Mouse (Mus musculus) lung, embryonic 14.5 days (tissue): Measurements from ENCODE around the gene Unc13d. TPM values are rescaled to one million over a fixed set of nuclear protein-coding genes. Genes with fewer than 3 reads are reported as not detected.

ENCODE experiments used
- ATAC-seq: fragments of 200-750 bp; cut with Nextera tagmentation; 2 replicates; pipeline ENCODE4 v1.8.0; 2017; ENCODE audit warnings: mild to moderate bottlenecking, moderate TSS enrichment, moderate library complexity; ENCODE audit not compliant: insufficient read depth
- DNase-seq: peaks from one replicate; pipeline ENCODE4 v3.0.0-alpha.2; 2015
- H3K27ac ChIP-seq: fragments of 300-500 bp; sonication (generic); 2 replicates; pipeline ENCODE4 v1.5.1; 2014; ENCODE audit warnings: low read depth, mild to moderate bottlenecking, moderate library complexity
- H3K27me3 ChIP-seq: fragments of 300-500 bp; sonication (generic); 2 replicates; pipeline ENCODE4 v1.6.1; 2014; ENCODE audit warnings: low read length, control low read depth; ENCODE audit not compliant: insufficient read depth
- H3K36me3 ChIP-seq: fragments of 300-500 bp; sonication (generic); 2 replicates; pipeline ENCODE4 v1.6.1; 2014; ENCODE audit warnings: control low read depth; ENCODE audit not compliant: insufficient read depth
- H3K4me1 ChIP-seq: fragments of 300-500 bp; sonication (generic); 2 replicates; pipeline ENCODE4 v1.6.1; 2014; ENCODE audit warnings: antibody characterized with exemption, control low read depth; ENCODE audit not compliant: insufficient read depth
- H3K4me2 ChIP-seq: fragments of 300-500 bp; sonication (generic); 2 replicates; pipeline ENCODE4 v1.6.1; 2014; ENCODE audit warnings: mild to moderate bottlenecking
- H3K4me3 ChIP-seq: fragments of 300-500 bp; sonication (generic); 2 replicates; pipeline ENCODE4 v1.5.1; 2014; ENCODE audit warnings: low read depth, low read length
- H3K9ac ChIP-seq: fragments of 300-500 bp; sonication (generic); 2 replicates; pipeline ENCODE4 v1.6.1; 2014
- H3K9me3 ChIP-seq: fragments of 300-500 bp; sonication (generic); 2 replicates; pipeline ENCODE4 v1.6.1; 2016; ENCODE audit warnings: low read depth, low read length, control low read depth
- CTCF ChIP-seq: IDR thresholded peaks from 2 replicates; pipeline ENCODE4 v1.5.1; 2016; ENCODE audit warnings: antibody characterized with exemption, low read depth
- WGBS: fragments of 180-500 bp; shearing (Covaris S2); extraction: QIAGEN DNeasy Blood & Tissue Kit; methylation state at CpG from one replicate; pipeline ENCODE4 v1.1.7; 2014; 5-methylcytosine and 5-hydroxymethylcytosine counted together
- polyA plus RNA-seq: library from polyadenylated mRNA; unstranded; fragments of >200 nt; fragmentation: Nextera tagmentation; extraction: Ambion mirVana; gene quantifications from 2 replicates; pipeline ENCODE4 v1.2.1, GENCODE M21; 2014

Gene Unc13d
- polyA plus RNA-seq, 1 experiment from 2014 or later = 3.3 TPM

GRCm38 (mm10) chr11:116042372-116043138 is 35.2 kb downstream of the Unc13d start:
- H3K4me3 ChIP-seq = no peak overlapping the region
- H3K36me3 ChIP-seq = peaks cover 76% of the 10 kb centered on the region
- H3K9ac ChIP-seq = no peak overlapping the region
- no peaks in the 10 kb centered on the region; the same call in 1 of the 2 replicates for H3K9me3 ChIP-seq
- TF ChIP-seq CTCF = no peak
- DNase-seq (no peak), ATAC-seq (no peak)
- no peak overlapping the region for H3K4me2 ChIP-seq
- H3K4me1 ChIP-seq = no peaks in the 10 kb centered on the region
- no peak overlapping the region for H3K27ac ChIP-seq
- H3K27me3 ChIP-seq = no peaks in the 10 kb centered on the region
- 84% methylated on average over 5 of the region's 5 CpGs for WGBS

- DNase-seq (no peak), ATAC-seq (no peak)
- no peak for TF ChIP-seq CTCF
- Histone ChIP-seq H3K4me1 (no peaks in the 10 kb centered on the region), H3K27ac (no peak overlapping the region), H3K36me3 (peaks cover 69% of the 10 kb centered on the region), H3K9ac (no peak overlapping the region), H3K9me3 (no peaks in the 10 kb centered on the region; the same call in 1 of the 2 replicates), H3K4me3 (no peak overlapping the region), H3K27me3 (no peaks in the 10 kb centered on the region), H3K4me2 (no peak overlapping the region)
- 99% methylated on average over 2 of the region's 2 CpGs for WGBS
Measured at GRCm38 (mm10) chr11:116041833-116042232, 35.9 kb downstream of the Unc13d start.

- Histone ChIP-seq H3K4me1 (no peaks in the 10 kb centered on the region), H3K9me3 (no peaks in the 10 kb centered on the region; the same call in 1 of the 2 replicates), H3K27ac (no peak overlapping the region), H3K9ac (no peak overlapping the region), H3K36me3 (peaks cover 62% of the 10 kb centered on the region), H3K4me2 (no peak overlapping the region), H3K4me3 (no peak overlapping the region), H3K27me3 (no peaks in the 10 kb centered on the region)
- TF ChIP-seq CTCF = no peak
- 82% methylated on average over 6 of the region's 6 CpGs for WGBS
- DNase-seq (no peak), ATAC-seq (no peak)
Measured at GRCm38 (mm10) chr11:116040593-116040992, 37.2 kb downstream of the Unc13d start.

- peaks cover 51% of the 10 kb centered on the region for H3K36me3 ChIP-seq
- DNase-seq (no peak), ATAC-seq (no peak)
- no peaks in the 10 kb centered on the region; the same call in 1 of the 2 replicates for H3K9me3 ChIP-seq
- no peaks in the 10 kb centered on the region for H3K4me1 ChIP-seq
- H3K4me2 ChIP-seq = no peak overlapping the region
- H3K27me3 ChIP-seq = no peaks in the 10 kb centered on the region
- no peak for TF ChIP-seq CTCF
- H3K27ac ChIP-seq = no peak overlapping the region
- no peak overlapping the region for H3K4me3 ChIP-seq
- WGBS = 91% methylated on average over 9 of the region's 9 CpGs
- H3K9ac ChIP-seq = no peak overlapping the region
Measured at GRCm38 (mm10) chr11:116037826-116038225, 39.9 kb downstream of the Unc13d start.

- H3K9me3 ChIP-seq = no peaks in the 10 kb centered on the region
- H3K4me2 ChIP-seq = no peak overlapping the region
- H3K27ac ChIP-seq = no peak overlapping the region
- H3K9ac ChIP-seq = no peak overlapping the region
- WGBS = 85% methylated on average over 3 of the region's 3 CpGs
- H3K4me1 ChIP-seq = no peaks in the 10 kb centered on the region
- no peaks in the 10 kb centered on the region for H3K27me3 ChIP-seq
- no peak for DNase-seq
- H3K4me3 ChIP-seq = no peak overlapping the region
- no peak for ATAC-seq
- peaks cover 41% of the 10 kb centered on the region for H3K36me3 ChIP-seq
- no peak for TF ChIP-seq CTCF
Measured at GRCm38 (mm10) chr11:116036671-116037070, 41.1 kb downstream of the Unc13d start.

GRCm38 (mm10) chr11:116034584-116034983 is 43.2 kb downstream of the Unc13d start:
- ATAC-seq (no peak), DNase-seq (no peak)
- no peak overlapping the region for H3K9ac ChIP-seq
- H3K4me2 ChIP-seq = no peak overlapping the region
- peaks cover 25% of the 10 kb centered on the region for H3K36me3 ChIP-seq
- no peaks in the 10 kb centered on the region for H3K4me1 ChIP-seq
- no peak overlapping the region for H3K4me3 ChIP-seq
- no peak overlapping the region for H3K27ac ChIP-seq
- no peaks in the 10 kb centered on the region for H3K9me3 ChIP-seq
- H3K27me3 ChIP-seq = no peaks in the 10 kb centered on the region
- no peak for TF ChIP-seq CTCF
- WGBS = 94% methylated on average over 6 of the region's 6 CpGs

GRCm38 (mm10) chr11:116030898-116031845 is 46.6 kb downstream of the Unc13d start:
- Histone ChIP-seq H3K27ac (peak overlapping the region; percentile 99), H3K4me1 (no peaks in the 10 kb centered on the region), H3K36me3 (peaks cover 8% of the 10 kb centered on the region), H3K4me2 (peak overlapping the region; percentile 79), H3K9me3 (no peaks in the 10 kb centered on the region), H3K4me3 (peak overlapping the region; percentile 76), H3K9ac (peak overlapping the region; percentile 95), H3K27me3 (no peaks in the 10 kb centered on the region)
- ATAC-seq (peak; percentile 16; the same call in 1 of the 2 replicates), DNase-seq (peak; percentile 52)
- 21% methylated on average over 14 of the region's 14 CpGs for WGBS
- TF ChIP-seq CTCF = no peak
